Mouse (Mus musculus) adrenal gland (tissue): ENCODE measurements around the gene Grb2.

ENCODE experiments used
- intact Hi-C: fragments of 180-260 bp; cut with DNase I; formaldehyde crosslinking; loops from one replicate; pipeline ENCODE4 v1.15.1; 2025
- long read RNA-seq, 2 experiments: library from polyadenylated mRNA; unstranded; transcript quantifications; one replicate each; pipeline ENCODE4 v2.0.0; 2020; ENCODE audit warnings: borderline replicate concordance in 1 of 2; ENCODE audit not compliant: insufficient replicate concordance in 1 of 2

Gene Grb2
- long read RNA-seq, experiment 1, partial matches to known transcripts, result 1 of 13 reads
- long read RNA-seq, experiment 1, other reads (novel, unspliced or antisense), result 10 of 13 reads
- long read RNA-seq, experiment 2, transcript Grb2-201 (6 exons, 2,709 nt), result major isoform, 9 of 18 reads
- long read RNA-seq, experiment 2, partial matches to known transcripts, result 1 of 18 reads
- long read RNA-seq, experiment 2, other reads (novel, unspliced or antisense), result 5 of 18 reads

- intact Hi-C loops, result no loop called here
Measured at GRCm38 (mm10) chr11:115708209-115708876, at the start of gene Grb2. Gene Grb2 (minus strand): TSS chr11:115708597.

GRCm38 (mm10) chr11:115753485-115753884, 45.1 kb upstream of the Grb2 start:
- intact Hi-C loops, result no loop called here

- intact Hi-C loops, result no loop called here
Measured at GRCm38 (mm10) chr11:115752653-115753052, 44.3 kb upstream of the Grb2 start.

GRCm38 (mm10) chr11:115751725-115752124, 43.3 kb upstream of the Grb2 start:
- intact Hi-C loops, result no loop called here

DNA sequence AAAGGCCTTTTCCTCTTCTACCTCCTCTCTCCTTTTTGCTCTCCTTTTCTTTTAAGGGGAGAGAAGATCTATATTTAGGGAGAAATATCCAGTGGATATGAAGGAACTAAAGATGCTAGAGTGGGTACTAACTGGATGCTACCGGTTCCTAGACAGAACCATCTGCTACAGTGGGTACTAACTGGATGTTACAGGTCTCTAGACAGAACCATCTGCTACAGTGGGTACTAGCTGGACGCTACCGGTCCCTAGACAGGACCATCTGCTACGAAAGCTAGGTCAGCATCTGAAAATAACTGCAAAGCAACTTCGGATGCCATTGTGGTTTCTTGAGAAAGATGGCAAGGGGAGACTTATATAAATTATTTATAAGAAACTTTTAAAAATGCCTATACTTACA, 41.4 kb upstream of the Grb2 start:
- intact Hi-C loops, result no loop called here

GRCm38 (mm10) chr11:115747351-115747750, 39.0 kb upstream of the Grb2 start:
- intact Hi-C loops, result no loop called here

GRCm38 (mm10) chr11:115746762-115747161, 38.4 kb upstream of the Grb2 start:
- intact Hi-C loops, result no loop called here

DNA sequence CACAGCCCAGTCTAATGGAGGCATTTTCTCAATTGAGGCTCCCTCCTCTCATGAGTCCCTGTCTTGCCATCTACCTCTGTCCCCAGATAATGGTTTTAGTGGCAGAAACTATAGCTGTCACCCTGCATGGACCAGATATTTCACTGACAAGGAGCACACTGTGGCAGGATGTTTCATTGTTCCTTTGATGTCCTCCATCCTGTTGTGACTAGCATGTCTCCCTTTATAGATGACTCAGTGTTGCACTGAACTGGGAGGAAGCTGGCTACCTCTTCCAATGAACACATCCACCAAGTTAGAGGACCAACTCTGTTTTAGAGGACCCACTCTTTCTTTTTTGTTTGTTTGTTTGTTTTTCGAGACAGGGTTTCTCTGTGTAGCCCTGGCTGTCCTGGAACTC, 37.7 kb upstream of the Grb2 start:
- intact Hi-C loops, result no loop called here

DNA sequence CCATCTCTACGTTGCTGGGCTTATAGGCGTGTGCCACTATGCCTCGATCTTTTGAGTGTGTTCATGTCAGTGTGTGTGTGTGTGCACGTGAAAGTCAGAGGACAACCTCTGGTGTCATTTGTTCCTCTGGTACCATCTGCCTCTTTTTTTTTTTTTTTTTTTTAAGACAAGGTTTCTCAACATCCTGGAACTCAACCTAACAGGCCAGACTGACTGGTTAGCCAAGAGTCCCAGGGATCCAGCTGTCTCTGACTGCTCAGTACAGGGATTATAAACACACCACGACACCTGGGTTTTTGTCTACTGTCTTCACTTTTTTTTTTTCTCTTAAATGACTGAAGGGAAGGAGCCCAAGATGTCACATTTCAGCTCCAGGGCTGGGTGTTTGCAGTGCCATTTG, 36.0 kb upstream of the Grb2 start:
- intact Hi-C loops, result no loop called here

DNA sequence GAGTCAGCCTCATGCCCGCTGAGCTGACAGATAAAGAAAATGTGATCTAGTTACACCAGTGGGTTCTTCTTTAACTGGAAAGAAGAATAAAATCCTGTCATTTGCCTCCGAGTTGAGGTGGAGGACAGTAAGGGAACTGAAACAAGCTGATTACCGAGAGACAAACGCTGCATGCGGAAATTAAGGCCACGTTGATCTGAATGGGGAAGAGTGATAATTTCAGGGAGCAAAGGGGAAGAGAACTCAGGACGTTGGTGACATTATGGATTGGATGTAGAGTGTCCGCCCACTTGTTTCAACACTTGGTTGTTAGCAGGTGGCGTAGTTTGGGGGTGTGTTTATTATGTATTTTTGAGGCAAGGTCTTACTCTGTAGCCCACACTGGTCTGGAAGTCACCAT, 34.5 kb upstream of the Grb2 start:
- intact Hi-C loops, result no loop called here

GRCm38 (mm10) chr11:115741070-115741469, 32.7 kb upstream of the Grb2 start:
- intact Hi-C loops, result no loop called here

DNA sequence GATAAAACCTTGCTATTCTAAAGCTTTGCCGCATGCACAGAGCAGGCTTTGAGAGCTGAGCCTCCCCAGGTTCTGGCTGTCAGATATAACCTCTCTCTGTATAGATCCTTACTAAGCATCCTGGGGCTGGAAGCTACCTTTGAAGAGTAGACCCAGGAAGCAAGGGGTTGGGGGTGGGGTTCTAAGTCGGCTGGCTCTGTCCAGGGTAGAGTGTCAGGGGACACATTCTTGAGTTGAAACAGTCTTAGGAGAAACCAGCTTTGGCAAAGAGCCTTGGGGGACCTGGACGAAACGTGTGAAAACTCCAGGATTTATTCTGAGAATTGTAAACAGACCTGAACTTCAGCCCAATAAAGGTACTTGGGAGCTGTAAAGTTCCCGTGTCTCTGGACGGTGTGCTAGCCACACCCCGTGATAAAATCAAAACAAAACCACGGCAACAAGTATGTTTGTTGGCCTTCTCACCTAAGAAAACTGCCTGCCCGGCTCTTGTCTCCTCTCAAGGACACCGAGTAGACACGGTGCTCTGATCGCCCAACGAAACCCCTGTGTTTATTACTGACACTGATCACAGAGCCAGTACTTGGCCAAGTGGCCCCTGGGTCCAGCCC, 30.0 kb upstream of the Grb2 start:
- intact Hi-C loops, result no loop called here

GRCm38 (mm10) chr11:115737608-115738208, 29.3 kb upstream of the Grb2 start:
- intact Hi-C loops, result no loop called here

- intact Hi-C loops, result no loop called here
Measured at GRCm38 (mm10) chr11:115734041-115734686, 25.8 kb upstream of the Grb2 start.

- intact Hi-C loops, result loop anchor here (10.0 kb wide), 2 partner anchors 52 to 162 kb away; no protein-coding TSS in a partner anchor
Measured at GRCm38 (mm10) chr11:115723231-115723630, 14.8 kb upstream of the Grb2 start.

DNA sequence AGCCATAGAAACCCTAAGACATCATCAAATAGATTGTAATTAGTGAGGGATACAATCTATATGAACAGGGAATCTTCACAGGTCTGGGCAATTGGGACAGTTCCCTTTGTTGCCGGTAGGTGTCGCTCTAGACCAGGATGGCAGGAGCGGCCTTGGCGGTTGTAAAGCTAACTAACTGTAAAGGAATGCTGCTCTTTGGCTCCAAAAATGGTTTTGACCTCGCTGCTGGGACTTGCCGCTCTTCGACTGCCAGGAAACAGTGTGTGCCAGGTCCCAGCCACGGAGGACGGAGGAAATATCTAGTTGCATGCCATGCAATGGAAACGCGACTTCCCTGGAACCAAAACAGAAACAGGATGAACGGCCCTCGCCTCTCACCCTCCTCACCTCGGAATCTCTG, 14.2 kb upstream of the Grb2 start:
- intact Hi-C loops, result loop anchor here (10.0 kb wide), 2 partner anchors 52 to 162 kb away; no protein-coding TSS in a partner anchor

DNA sequence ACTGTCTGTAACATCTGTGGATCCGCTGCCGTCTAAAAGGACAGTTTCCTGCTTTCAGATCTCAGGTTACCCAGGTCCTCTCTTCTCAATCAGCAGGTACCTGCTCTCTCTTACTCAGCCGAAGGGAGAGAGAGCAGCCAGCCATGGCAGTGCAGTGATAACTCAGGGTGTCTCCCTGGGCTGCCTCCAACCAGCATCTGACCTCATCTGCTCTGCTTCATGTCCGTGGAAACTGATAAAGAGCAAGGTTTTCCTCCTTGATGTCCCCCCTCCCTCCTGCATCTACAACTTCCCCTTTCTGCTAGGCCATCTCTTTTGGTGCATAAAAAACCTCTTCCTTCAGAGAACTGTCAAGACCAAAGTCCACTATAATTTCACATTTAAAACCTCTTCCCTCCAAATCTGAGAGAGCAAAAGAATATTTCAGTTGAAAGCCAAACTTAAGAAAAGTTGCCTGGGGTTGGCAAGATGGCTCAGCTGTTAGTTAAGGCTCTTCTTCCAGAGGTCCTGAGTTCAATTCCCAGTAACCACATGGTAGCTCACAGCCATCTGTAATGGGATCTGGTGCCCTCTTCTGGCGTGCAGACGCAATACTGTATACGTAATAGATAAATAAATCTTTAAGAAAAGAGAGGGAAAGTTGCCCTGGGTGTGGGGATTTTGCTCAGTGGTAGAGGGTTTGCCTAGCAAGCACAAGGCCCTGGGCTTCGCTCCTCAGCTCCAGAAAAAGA, 9.4 kb upstream of the Grb2 start:
- intact Hi-C loops, result loop anchor here (10.0 kb wide), 2 partner anchors 163 to 233 kb away; no protein-coding TSS in a partner anchor

- intact Hi-C loops, result loop anchor here (10.0 kb wide), 2 partner anchors 162 to 232 kb away; no protein-coding TSS in a partner anchor
Measured at GRCm38 (mm10) chr11:115716410-115717338, 8.3 kb upstream of the Grb2 start.

DNA sequence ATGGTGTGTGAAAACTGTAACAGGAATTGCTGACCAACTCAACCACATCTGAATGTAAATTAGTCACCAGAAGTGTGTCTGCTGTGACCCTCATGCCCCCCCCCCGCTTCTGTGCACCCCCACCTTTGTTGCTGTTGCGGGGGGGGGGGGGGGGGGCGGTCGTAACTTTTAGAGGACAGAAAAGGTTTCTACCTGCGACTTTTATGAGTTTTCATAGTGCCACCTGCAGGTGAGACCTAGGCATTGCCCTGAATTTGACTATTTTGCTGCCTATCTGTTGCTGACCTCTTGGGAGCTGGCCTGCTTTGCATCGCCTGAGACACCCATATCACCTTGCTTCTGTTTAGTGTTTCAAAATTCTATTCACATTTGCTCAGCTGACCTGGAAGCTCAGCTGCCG, 6.1 kb upstream of the Grb2 start:
- intact Hi-C loops, result loop anchor here (2.0 to 10.0 kb wide), 4 partner anchors 68 to 230 kb away; no protein-coding TSS in a partner anchor
